Mouse (Mus musculus): ENCODE measurements around the gene Tmem220. TPM values are rescaled to one million over a fixed set of nuclear protein-coding genes. Genes with fewer than 3 reads are reported as not detected.

The Tmem220 gene
- polyA plus RNA-seq, 1 experiment from 2014 or later = 0.93 TPM

Other genes with a start within 250 kb of the Tmem220 start
- gene Pirt, start 113.2 kb upstream of the Tmem220 start, polyA plus RNA-seq (2015; fragmentation: Nextera tagmentation; extraction: Ambion mirVana) = 0.85 and 1.2 TPM in 2 replicates
- not detected in 2 replicates for gene Tmem238l, start 68.5 kb upstream of the Tmem220 start, polyA plus RNA-seq (2015; fragmentation: Nextera tagmentation; extraction: Ambion mirVana)
- gene Adprm, start 27.4 kb downstream of the Tmem220 start, polyA plus RNA-seq (2015; fragmentation: Nextera tagmentation; extraction: Ambion mirVana) = 37.0 and 38.5 TPM in 2 replicates
- gene Sco1, start 27.5 kb downstream of the Tmem220 start, polyA plus RNA-seq (2015; fragmentation: Nextera tagmentation; extraction: Ambion mirVana) = 15.1 and 16.4 TPM in 2 replicates
- 0.35 and 0.39 TPM in 2 replicates for gene Myh3, start 53.1 kb downstream of the Tmem220 start, polyA plus RNA-seq (2015; fragmentation: Nextera tagmentation; extraction: Ambion mirVana)
- gene Myh2, start 145.9 kb downstream of the Tmem220 start, polyA plus RNA-seq (2015; fragmentation: Nextera tagmentation; extraction: Ambion mirVana) = not detected in 2 replicates
- not detected in 2 replicates for gene Myh1, start 174.9 kb downstream of the Tmem220 start, polyA plus RNA-seq (2015; fragmentation: Nextera tagmentation; extraction: Ambion mirVana)
- gene Myh4, start 212.9 kb downstream of the Tmem220 start, polyA plus RNA-seq (2015; fragmentation: Nextera tagmentation; extraction: Ambion mirVana) = not detected in 2 replicates